Mouse (Mus musculus): ENCODE results near the gene Pars2.
A peak's percentile ranks its signal among the peaks of the same experiment; 100 is the strongest.

Pars2 gene

GRCm38 (mm10) chr4:106650833-106651527 lies at the start of gene Pars2:
Gene Pars2 (plus strand): TSS chr4:106651069.
- DNase-seq (ENCODE audit: low spot score): peak; percentile 87

GRCm38 (mm10) chr4:106606639-106607554 lies 44.0 kb upstream of the Pars2 start:
- no peak for DNase-seq (ENCODE audit: low spot score)

- no peak for DNase-seq (ENCODE audit: low spot score)
Observed at GRCm38 (mm10) chr4:106607905-106608304, 43.0 kb upstream of the Pars2 start.

DNA sequence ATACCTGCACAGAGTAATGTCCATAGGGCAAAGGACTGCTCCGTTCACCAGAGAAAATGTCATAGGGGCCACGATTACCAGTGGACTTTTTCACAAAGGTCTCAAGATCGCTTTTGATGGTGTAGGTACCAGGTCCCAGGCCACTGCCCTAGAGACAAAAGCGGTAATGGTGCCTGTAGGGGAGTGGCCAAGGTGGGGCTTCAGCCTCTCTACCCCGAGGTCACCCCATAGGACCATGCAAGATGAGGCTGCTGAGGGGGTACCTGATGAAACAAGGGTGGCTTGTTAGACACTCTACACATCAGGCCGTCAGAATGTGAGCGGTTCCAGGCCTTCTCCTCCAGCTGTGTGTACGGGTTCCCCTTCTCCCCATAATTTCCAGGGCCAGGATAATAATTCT lies 37.8 kb upstream of the Pars2 start:
- DNase-seq (ENCODE audit: low spot score): no peak

GRCm38 (mm10) chr4:106613560-106613959 lies 37.3 kb upstream of the Pars2 start:
- DNase-seq (ENCODE audit: low spot score): no peak

GRCm38 (mm10) chr4:106614180-106614797 lies 36.6 kb upstream of the Pars2 start:
- peak; percentile 71 for DNase-seq (ENCODE audit: low spot score)

DNA sequence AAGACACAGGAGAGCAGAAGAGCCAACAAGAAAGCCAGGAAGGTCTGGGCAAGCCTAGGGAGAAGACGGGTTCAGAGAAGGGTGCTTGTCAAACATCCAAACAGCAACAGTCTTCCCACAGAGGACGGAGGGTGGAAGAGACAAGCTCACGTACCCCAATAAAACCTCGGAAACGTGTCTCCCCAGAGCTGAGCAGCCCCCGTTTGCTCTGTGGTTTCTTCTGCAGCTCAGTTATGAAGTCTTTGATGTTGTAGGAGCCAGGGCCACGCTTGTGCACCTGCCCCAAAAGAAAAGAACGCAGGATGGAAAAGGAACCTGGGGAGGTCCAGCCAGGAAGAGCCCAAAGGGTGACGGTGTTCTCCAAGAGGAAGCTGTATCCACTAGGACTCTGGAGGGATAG lies 36.0 kb upstream of the Pars2 start:
- no peak for DNase-seq (ENCODE audit: low spot score)

DNA sequence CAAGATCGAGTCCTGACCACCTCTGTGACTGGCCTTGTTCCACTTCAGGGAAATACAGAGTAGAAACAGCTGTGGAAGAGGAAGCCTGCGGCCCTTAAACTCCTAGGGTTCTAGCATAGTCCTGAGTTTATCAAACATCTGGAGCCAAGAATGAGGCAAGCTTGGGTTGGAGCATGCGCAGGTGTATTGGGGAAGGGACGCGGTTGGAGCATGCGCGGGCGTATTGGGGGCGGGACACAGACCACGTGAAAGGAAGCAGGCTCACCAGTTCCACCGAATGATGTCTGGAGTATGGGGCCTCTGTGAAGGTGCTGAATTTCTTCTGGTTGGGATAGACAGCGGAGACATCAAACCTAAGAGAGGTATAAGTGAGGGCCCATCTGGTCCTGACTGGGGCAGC lies 35.2 kb upstream of the Pars2 start:
- no peak for DNase-seq (ENCODE audit: low spot score)

GRCm38 (mm10) chr4:106617056-106617455 lies 33.8 kb upstream of the Pars2 start, which contains the start of gene Lexm:
Gene Lexm (minus strand): TSS chr4:106617241.
- no peak for DNase-seq (ENCODE audit: low spot score)

- no peak for DNase-seq (ENCODE audit: low spot score)
Observed at GRCm38 (mm10) chr4:106618898-106619297, 32.0 kb upstream of the Pars2 start.

DNA sequence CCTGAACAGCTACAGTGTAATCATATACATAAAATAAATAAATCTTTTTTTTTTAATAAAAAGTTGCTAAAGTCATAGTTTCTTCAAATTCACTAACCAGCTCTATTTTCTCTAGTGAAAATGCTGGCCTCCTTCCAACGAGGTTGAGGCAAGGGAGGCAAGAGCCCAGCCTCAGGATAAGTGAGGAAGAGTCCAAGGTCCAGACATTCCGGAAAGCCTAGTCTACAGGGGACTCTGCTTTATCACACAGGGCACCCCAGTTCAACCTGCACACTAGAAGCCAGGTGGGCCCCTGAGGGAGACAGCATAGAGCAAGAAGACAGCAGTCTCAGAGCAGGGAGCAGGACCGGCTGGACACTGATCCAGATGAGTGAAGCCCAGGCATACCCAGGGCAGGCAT lies 29.4 kb upstream of the Pars2 start:
- no peak for DNase-seq (ENCODE audit: low spot score)

DNA sequence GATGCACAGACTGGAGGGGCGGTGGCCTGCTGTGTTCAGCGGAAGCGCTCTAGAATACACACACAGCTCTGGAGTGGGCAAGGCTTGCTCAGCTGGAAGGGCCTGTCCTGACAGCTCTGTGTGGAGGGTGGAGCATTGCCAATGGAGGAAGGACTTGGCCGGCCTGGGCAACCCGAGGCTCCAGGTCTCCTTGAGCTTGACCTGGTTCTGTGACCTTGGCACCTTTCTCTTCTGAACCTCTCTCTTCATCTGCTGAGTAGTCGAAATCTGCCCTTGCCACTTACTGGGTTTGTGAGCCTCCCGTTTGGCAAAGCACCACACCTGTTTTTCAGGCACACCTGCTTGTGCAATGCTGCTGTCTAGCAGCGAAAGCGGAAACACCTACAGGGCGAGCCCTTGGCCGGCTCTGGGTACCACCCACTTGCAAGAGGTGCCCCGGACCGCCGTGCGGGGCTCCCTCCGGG lies 28.8 kb upstream of the Pars2 start, which contains the start of gene Ttc22:
Gene Ttc22 (plus strand): TSS at position 403 of the 464 bp plus-strand sequence.
- DNase-seq (ENCODE audit: low spot score): no peak

DNA sequence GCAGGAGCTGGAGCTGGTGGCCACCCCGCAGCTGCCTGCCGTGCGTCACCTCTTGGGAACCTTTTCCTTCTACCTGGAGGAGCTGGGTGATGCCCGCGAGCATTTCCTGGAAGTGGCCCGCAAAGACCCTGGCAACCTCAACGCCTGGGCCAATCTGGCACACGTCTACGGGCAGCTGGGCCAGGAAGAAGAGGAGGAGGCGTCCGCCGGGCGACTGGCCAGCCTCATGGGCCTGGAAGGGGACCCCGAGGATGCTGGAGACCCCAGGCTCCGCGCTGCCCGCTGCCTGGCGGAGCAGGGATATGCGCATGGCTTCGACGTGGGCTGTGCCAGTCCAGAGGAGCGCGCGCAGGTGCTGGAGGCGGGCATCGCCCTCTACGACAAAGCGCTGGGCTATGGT lies 28.2 kb upstream of the Pars2 start:
- DNase-seq (ENCODE audit: low spot score): no peak

DNA sequence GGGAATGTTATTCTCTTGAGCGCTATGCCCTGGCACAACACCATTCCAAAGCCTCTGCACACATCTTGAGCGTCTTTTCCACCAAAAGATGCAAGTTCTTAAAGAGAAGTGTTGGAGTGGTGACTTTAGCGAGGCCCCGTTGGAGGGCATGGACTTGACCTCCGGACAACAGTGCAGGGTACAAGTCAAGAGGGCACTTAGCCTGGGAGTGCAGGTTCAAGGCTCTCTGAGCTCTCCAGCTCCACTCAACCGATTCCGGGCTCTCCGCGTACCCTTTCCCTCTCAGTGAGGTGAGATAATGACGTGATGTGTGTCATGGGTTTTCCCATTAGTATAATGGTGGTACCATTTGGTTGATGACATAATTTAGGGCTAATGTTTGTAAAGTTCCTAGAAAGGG lies 26.6 kb upstream of the Pars2 start:
- no peak for DNase-seq (ENCODE audit: low spot score)

DNA sequence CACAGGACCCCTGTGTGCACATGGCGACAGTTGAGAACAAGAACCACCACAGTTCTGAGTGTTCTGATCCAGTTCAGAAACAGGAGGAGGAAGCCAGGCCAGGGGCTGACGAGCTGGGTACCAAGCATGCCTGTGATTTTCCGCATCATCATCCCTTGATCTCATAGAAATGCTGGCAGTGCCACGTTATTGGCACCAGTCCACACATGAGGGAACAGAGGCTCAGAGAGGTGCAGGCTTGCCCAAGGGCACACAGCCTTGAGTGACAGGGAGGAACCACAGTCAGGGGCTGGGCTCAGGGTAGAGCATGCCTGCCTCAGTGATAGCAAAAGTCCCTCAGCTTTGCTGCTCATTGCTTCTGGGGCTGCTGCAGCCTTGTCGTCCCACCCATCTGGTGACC lies 23.1 kb upstream of the Pars2 start:
- DNase-seq (ENCODE audit: low spot score): no peak

DNA sequence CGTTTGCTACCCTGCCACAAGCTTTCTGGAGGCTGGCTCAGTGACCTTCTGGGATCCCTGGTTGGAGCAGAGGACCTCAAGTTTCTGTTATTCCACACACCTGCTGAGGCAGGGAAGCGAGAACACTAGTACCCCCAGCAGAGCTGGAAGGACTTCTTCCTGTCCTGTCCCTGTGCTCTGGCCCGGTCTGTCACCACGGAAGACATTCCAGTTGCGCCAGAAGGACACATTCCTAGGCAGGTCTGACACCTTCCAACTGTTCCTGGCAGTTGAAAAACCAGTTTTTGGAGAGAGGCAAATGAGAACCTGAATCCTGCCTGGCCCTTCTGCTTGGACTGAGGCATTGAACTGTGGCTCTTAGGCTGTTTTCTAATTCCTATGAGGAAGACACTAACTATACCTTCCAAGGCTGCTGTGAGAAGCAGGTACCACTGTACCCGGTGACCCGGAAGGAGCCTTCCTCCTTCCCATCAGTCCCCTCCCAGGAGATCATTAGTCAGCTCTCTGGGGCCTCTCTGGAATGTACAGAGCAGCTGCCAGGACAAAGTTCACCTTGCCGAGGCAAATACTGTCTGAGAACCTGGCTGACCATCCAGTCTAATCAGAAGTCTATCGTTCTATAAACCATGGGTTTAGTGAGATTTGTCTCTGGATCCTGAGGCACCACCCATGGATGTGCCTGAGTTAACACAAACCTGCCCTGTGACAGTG lies 22.1 kb upstream of the Pars2 start:
- no peak for DNase-seq (ENCODE audit: low spot score)

- no peak for DNase-seq (ENCODE audit: low spot score)
Observed at GRCm38 (mm10) chr4:106629374-106629773, 21.5 kb upstream of the Pars2 start.

DNA sequence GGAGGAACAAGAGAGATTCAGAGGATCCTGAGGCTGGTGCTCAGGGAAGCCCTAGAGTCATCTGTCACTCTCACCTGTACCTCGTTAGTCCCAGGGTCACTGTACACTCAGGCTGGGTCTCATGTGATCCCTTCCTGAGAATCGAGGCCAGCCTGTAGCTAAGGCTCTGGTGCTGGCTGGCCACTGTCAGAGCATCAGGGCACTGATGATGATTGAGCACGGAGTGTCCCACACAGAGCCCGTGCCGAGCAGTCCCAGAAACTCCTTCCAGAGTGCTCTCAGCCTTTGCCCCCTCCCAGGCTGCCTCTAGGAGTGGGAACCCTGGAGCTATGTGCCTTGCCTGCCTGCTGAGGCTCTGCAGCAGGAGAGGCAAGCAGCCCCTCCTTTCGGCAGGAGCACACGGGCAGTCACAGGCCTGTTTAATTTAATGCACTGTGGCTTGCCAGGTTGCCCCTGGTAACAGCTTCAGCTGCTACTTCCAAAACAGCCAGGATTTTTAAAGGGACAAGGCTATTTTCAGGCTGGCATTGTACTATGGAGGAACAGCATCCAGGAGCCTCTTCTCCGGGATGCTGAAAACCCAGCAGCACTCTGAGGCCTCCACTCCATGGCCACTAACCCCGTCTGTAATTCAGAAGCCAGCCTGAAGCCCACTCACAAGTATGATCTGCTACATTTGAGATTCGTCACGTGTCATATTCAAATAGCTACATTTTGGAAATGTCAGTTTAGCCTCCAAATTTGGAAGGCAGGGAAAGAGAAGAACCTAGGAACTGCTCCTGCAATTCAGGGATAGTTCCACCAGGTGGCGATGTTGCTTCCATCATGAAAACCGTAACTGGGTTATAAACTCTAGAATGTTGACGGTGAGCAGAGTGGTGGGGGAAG lies 20.3 kb upstream of the Pars2 start:
- DNase-seq (ENCODE audit: low spot score): peak; percentile 97

- no peak for DNase-seq (ENCODE audit: low spot score)
Observed at GRCm38 (mm10) chr4:106632313-106632712, 18.6 kb upstream of the Pars2 start.

DNA sequence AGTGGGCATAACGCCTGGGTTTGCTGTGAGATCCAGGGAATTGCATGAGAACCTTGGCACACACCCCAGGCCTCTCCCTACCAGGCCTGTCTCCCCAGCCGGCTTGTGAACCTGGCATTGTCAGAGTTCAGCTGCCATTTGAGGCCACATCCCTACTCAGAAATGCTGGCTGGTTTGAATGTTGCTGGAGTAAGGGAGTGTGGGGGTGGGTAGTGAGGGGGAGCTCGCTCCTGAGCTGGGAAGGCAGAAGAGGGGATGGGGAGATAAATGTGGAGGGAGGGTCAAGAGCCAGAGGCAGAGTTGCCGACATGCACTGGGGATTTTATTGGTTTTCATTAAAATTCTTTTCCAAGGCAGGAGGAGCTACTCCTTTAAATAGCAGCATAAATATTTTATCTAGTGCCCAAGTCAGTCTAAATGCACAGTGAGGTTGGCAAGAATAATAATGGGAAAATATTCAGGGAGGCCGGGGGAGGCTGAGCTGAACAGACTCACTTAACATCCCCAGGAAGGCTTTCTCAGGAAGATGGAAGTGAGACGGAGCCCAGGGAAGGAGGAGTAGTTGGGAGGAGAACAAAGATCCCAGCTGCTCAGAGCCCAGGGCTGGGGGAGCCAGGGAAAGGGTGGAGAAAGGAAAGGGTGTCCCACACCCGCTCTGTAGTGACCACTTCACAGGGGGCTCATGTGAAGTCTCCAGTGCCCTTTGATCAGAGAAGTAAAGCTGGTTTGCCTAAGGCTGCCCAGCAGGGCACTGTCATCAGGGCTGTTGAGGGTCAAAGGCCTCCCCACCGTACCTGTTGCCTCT lies 17.4 kb upstream of the Pars2 start:
- no peak for DNase-seq (ENCODE audit: low spot score)

Measured in layer of hippocampus, adult 9-10 months (tissue).